Mouse (Mus musculus) liver, embryonic 11.5 days (tissue): ENCODE data around the gene C1qbp. TPM values are rescaled to one million over a fixed set of nuclear protein-coding genes. Genes with fewer than 3 reads are reported as not detected.

Source experiments
- ATAC-seq: fragments of 200-750 bp; cut with Nextera tagmentation; replicated peaks from 2 replicates; pipeline ENCODE4 v1.8.0; 2017; ENCODE audit warnings: moderate number of reproducible peaks, mild to moderate bottlenecking, moderate TSS enrichment, moderate library complexity; ENCODE audit not compliant: low FRiP score
- DNase-seq: peaks from one replicate; pipeline ENCODE4 v3.0.0-alpha.2; 2017; ENCODE audit warnings: low spot score
- H3K27ac ChIP-seq: fragments of 300-500 bp; sonication (generic); 2 replicates; pipeline ENCODE4 v1.5.1; 2014; ENCODE audit warnings: mild to moderate bottlenecking, low read depth, low read length, control low read depth
- H3K27me3 ChIP-seq: fragments of 300-500 bp; sonication (generic); replicated peaks from 2 replicates; pipeline ENCODE4 v1.6.1; 2014; ENCODE audit warnings: low read length, mixed read lengths; ENCODE audit not compliant: control insufficient read depth, insufficient read depth
- H3K36me3 ChIP-seq: fragments of 300-500 bp; sonication (generic); 2 replicates; pipeline ENCODE4 v1.6.1; 2014; ENCODE audit warnings: mild to moderate bottlenecking, low read length, moderate library complexity, mixed read lengths; ENCODE audit not compliant: control insufficient read depth, insufficient read depth
- H3K4me1 ChIP-seq: fragments of 300-500 bp; sonication (generic); replicated peaks from 2 replicates; pipeline ENCODE4 v1.6.1; 2014; ENCODE audit warnings: low read length, mixed read lengths; ENCODE audit not compliant: control insufficient read depth, insufficient read depth
- H3K4me2 ChIP-seq: fragments of 300-500 bp; sonication (generic); 2 replicates; pipeline ENCODE4 v1.6.1; 2014; ENCODE audit warnings: mild to moderate bottlenecking, control low read depth, moderate library complexity
- H3K4me3 ChIP-seq: fragments of 300-500 bp; sonication (generic); 2 replicates; pipeline ENCODE4 v1.5.1; 2014; ENCODE audit warnings: low read depth, low read length, control low read depth
- H3K9ac ChIP-seq: fragments of 300-500 bp; sonication (generic); 2 replicates; pipeline ENCODE4 v1.6.1; 2014; ENCODE audit warnings: low read depth, low read length, control low read depth
- H3K9me3 ChIP-seq: fragments of 300-500 bp; sonication (generic); 2 replicates; pipeline ENCODE4 v1.6.1; 2016; ENCODE audit warnings: low read length, inconsistent platforms, mixed read lengths; ENCODE audit not compliant: control insufficient read depth
- WGBS: fragments of 180-500 bp; shearing (Covaris S2); extraction: QIAGEN DNeasy Blood & Tissue Kit; methylation state at CpG from one replicate; pipeline ENCODE4 v1.1.7; 2014; 5-methylcytosine and 5-hydroxymethylcytosine counted together
- polyA plus RNA-seq: library from polyadenylated mRNA; unstranded; fragments of >200 nt; fragmentation: Nextera tagmentation; extraction: Ambion mirVana; gene quantifications from 2 replicates; pipeline ENCODE4 v1.2.1, GENCODE M21; 2014

The C1qbp gene
- polyA plus RNA-seq, 1 experiment from 2014 or later: 569 TPM

GRCm38 (mm10) chr11:70969271-70969794 lies 13.5 kb downstream of the C1qbp start:
- H3K4me1 ChIP-seq: peaks cover 3% of the 10 kb centered on the region; the same call in 1 of the 2 replicates
- peaks cover 10% of the 10 kb centered on the region; the same call in 1 of the 2 replicates for H3K36me3 ChIP-seq

DNA sequence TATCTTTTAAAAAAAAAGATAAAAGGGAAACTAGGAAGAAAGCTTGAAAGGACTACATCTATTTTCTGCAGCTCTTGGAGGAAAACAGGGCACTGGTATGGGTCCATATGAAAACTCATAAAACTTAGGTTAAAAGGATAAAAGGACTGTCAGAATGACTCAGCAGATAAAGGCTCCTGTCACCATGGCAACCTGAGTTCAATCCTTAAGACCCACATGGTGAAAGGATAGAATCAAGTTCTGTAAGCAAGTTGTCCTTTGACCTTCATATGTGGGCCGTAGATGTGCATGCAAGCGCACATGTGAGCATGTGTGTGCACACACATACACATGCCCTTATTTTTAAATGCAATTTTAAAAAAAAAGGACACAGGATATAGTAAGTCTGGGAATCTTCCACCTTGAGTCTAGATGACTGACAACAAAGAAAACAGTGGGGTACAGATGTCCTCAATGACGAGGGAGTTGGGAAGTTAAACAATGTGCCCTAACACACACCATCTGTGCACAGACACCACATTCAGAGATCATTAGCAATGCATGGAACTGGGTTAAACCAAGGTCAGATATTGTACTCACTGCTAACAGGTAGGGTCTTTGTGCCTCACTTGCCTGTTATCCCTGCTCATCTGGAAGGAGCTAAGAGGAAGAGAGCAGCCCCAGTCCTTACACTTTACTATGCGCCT lies 18.5 kb downstream of the C1qbp start:
- no peak overlapping the region for H3K4me2 ChIP-seq
- H3K4me3 ChIP-seq: no peak overlapping the region
- no peaks in the 10 kb centered on the region for H3K27me3 ChIP-seq
- H3K9ac ChIP-seq: no peak overlapping the region
- no peak overlapping the region for H3K27ac ChIP-seq
- H3K4me1 ChIP-seq: peaks cover 3% of the 10 kb centered on the region; the same call in 1 of the 2 replicates
- WGBS: 89% methylated on average over 4 of the region's 4 CpGs
- ATAC-seq (no peak), DNase-seq (no peak)
- peaks cover 24% of the 10 kb centered on the region for H3K36me3 ChIP-seq
- H3K9me3 ChIP-seq: no peaks in the 10 kb centered on the region

More at GRCm38 (mm10) chr11:70969271-70969794, 13.5 kb downstream of the C1qbp start:
- no peak for DNase-seq
- no peak for ATAC-seq
- H3K27ac ChIP-seq: peak overlapping the region; percentile 77
- H3K4me2 ChIP-seq: peak overlapping the region; percentile 79
- WGBS: 1% methylated on average over 25 of the region's 25 CpGs
- peak overlapping the region; percentile 89 for H3K4me3 ChIP-seq
- H3K9ac ChIP-seq: peak overlapping the region; percentile 89
- no peaks in the 10 kb centered on the region for H3K27me3 ChIP-seq
- no peaks in the 10 kb centered on the region for H3K9me3 ChIP-seq

DNA sequence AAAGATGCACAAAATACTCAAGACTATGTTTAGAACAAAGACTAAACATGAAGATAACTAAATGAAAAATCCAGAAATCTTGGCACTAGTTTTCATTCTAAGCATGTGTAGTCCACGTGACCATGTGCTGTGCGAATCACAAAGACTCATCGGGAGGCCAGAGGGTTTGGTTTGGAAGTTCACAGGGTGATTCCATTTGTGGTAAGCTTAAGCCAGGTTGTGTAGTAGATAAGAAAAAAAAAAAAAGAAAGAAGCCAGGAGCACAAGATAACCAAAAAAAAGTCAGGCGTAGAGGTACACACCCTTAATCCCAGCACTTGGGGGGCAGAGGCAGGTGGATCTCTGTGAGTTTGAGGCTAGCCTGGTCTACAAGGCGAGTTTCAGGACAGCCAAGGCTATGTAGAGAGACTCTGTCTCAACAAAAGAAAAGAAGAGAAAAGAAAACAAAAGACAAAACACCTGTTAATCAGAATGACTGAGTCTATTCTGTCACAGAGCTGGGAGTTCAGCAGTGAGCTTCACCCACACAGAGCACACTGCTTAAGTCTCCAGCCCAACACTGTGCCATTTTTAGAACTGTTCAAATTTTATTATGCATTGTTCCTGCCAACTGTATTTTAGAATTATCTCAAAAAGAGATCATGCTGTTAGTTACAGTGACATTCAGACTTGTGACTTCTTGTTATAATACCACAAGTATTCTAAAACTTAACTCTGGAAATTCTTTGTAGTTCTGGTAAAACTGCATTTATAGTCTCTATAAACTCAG lies 21.9 kb downstream of the C1qbp start:
- no peak overlapping the region for H3K4me3 ChIP-seq
- 0 out of 2 replicates have a peak, but pooled peaks have one; percentile 15 for ATAC-seq
- H3K9ac ChIP-seq: no peak overlapping the region
- no peak overlapping the region for H3K27ac ChIP-seq
- WGBS: 62% methylated on average over 5 of the region's 5 CpGs
- peaks cover 41% of the 10 kb centered on the region for H3K36me3 ChIP-seq
- no peaks in the 10 kb centered on the region for H3K9me3 ChIP-seq
- DNase-seq: no peak
- H3K4me1 ChIP-seq: no peaks in the 10 kb centered on the region
- no peak overlapping the region for H3K4me2 ChIP-seq
- H3K27me3 ChIP-seq: no peaks in the 10 kb centered on the region

DNA sequence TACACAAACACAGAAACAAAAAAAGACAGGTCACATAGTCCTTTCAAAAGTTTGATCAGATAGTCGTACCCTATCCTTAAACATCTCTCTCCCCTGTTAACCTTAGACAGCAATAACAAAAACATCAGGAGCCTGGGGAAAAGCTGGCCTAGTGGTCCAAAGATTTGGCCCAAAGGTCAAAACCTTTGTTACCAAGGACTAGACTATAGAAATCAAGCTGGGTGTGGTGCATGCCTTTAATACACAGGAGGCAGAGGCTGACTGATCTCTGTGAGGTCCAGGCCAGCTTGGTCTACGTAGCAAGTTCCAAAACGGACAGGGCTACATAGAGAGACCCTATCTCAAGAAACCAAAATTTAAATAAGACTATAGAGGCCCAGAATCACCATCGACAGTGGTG lies 28.1 kb downstream of the C1qbp start:
- Histone ChIP-seq H3K4me1 (no peaks in the 10 kb centered on the region), H3K4me2 (no peak overlapping the region), H3K36me3 (peaks cover 52% of the 10 kb centered on the region), H3K27me3 (no peaks in the 10 kb centered on the region), H3K9me3 (no peaks in the 10 kb centered on the region), H3K4me3 (no peak overlapping the region), H3K27ac (no peak overlapping the region), H3K9ac (no peak overlapping the region)
- WGBS: 95% methylated on average over 4 of the region's 4 CpGs
- DNase-seq: no peak
- no peak for ATAC-seq

GRCm38 (mm10) chr11:70944935-70945817 lies 37.6 kb downstream of the C1qbp start:
- ATAC-seq: no peak
- H3K9me3 ChIP-seq: no peaks in the 10 kb centered on the region

GRCm38 (mm10) chr11:70943651-70944050 lies 39.2 kb downstream of the C1qbp start:
- Histone ChIP-seq H3K9me3 (no peaks in the 10 kb centered on the region), H3K36me3 (peaks cover 45% of the 10 kb centered on the region), H3K4me3 (no peak overlapping the region), H3K27me3 (no peaks in the 10 kb centered on the region), H3K27ac (no peak overlapping the region), H3K9ac (no peak overlapping the region), H3K4me1 (no peaks in the 10 kb centered on the region), H3K4me2 (no peak overlapping the region)
- ATAC-seq (no peak), DNase-seq (no peak)
- 92% methylated on average over 7 of the region's 7 CpGs for WGBS

More at GRCm38 (mm10) chr11:70944935-70945817, 37.6 kb downstream of the C1qbp start:
- no peak overlapping the region for H3K4me2 ChIP-seq
- DNase-seq: no peak
- H3K27ac ChIP-seq: no peak overlapping the region
- H3K4me3 ChIP-seq: no peak overlapping the region
- H3K36me3 ChIP-seq: peaks cover 54% of the 10 kb centered on the region
- no peaks in the 10 kb centered on the region for H3K4me1 ChIP-seq
- no peaks in the 10 kb centered on the region for H3K27me3 ChIP-seq
- H3K9ac ChIP-seq: no peak overlapping the region
- WGBS: 83% methylated on average over 4 of the region's 4 CpGs

DNA sequence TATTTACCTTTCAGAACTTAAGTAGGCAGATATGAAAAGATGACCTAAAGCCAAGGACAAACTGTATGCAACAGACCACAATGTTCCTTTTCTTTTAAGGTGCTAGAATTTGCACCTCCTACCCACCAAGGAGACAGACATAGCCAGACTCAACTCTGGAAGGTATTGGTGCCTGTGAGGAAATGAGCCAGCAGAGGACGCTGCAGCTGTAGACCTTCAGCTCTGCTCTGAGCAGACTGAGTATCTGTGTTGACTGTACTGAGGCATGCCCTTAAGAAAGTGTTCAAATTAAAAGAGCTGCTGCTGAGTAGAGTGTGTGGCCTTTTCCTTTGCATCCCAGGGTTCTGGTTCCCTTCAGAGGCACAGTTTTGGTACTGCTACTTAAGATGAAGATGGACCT lies 40.2 kb downstream of the C1qbp start:
- Histone ChIP-seq H3K4me2 (no peak overlapping the region), H3K4me1 (no peaks in the 10 kb centered on the region), H3K9me3 (no peaks in the 10 kb centered on the region), H3K27me3 (no peaks in the 10 kb centered on the region), H3K36me3 (peaks cover 37% of the 10 kb centered on the region), H3K27ac (no peak overlapping the region), H3K4me3 (no peak overlapping the region), H3K9ac (no peak overlapping the region)
- ATAC-seq (no peak), DNase-seq (no peak)
- 73% methylated on average over 1 of the region's 1 CpGs for WGBS

DNA sequence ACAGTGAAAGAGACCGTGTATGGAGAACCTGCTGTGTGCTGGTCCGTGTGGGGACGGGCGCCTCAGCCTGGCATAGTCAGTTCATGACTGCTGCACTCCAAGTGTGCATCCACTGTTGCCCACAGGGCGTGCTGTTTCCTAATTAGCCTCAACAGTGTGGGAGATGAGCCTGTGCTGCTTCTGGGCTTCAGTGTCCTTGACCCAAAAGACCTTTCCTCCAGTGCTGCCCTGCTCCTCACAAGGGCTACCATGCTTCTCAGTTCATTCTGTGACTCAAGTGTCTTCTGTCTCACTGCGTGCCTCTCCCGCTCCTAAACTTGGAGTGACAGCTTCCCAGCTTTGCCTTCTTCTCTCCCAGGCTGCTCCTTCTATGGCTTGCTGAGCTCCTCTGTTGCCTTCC lies 47.5 kb downstream of the C1qbp start:
- 92% methylated on average over 7 of the region's 7 CpGs for WGBS
- Histone ChIP-seq H3K27me3 (no peaks in the 10 kb centered on the region), H3K4me1 (no peaks in the 10 kb centered on the region), H3K9me3 (no peaks in the 10 kb centered on the region), H3K4me2 (no peak overlapping the region), H3K27ac (no peak overlapping the region), H3K9ac (no peak overlapping the region), H3K4me3 (no peak overlapping the region), H3K36me3 (peaks cover 21% of the 10 kb centered on the region)
- ATAC-seq (no peak), DNase-seq (no peak)
